Mouse (Mus musculus) CH12.LX (cell line): ENCODE data around the gene Olfr360.

Experiments
- CTCF ChIP-seq, 2 experiments: IDR thresholded peaks in 1 of 2; conservative IDR thresholded peaks in 1 of 2; 2 replicates each; pipeline ENCODE4 v1.5.1; 2011 to 2012; ENCODE audit warnings: low read depth in 2 of 2, low read length in 2 of 2, improper control_type of control experiment in 1 of 2, inconsistent platforms in 1 of 2, mild to moderate bottlenecking in 1 of 2, moderate library complexity in 1 of 2
- POLR2A ChIP-seq: IDR thresholded peaks from 2 replicates; pipeline ENCODE4 v1.6.1; 2011; ENCODE audit warnings: low read depth, mild to moderate bottlenecking, improper control_type of control experiment, low read length
- ZNF384 ChIP-seq: IDR thresholded peaks from 2 replicates; pipeline ENCODE4 v1.6.1; 2012; ENCODE audit warnings: low read depth, low read length, improper control_type of control experiment, inconsistent platforms

GRCm38 (mm10) chr2:37065446-37065845, at the start of gene Olfr360:
- TF ChIP-seq CTCF (conservative IDR thresholded peaks at IDR 0.05 in 1 of 2, IDR thresholded peaks at IDR 0.05 in 1 of 2; ENCODE audit: low read depth in 2 of 2, low read length in 2 of 2): no peak
- no peak for TF ChIP-seq ZNF384
- no peak for TF ChIP-seq POLR2A
